Comparison of ENCODE assay signal across 25 mouse cellular contexts in the genomic region with DNA sequence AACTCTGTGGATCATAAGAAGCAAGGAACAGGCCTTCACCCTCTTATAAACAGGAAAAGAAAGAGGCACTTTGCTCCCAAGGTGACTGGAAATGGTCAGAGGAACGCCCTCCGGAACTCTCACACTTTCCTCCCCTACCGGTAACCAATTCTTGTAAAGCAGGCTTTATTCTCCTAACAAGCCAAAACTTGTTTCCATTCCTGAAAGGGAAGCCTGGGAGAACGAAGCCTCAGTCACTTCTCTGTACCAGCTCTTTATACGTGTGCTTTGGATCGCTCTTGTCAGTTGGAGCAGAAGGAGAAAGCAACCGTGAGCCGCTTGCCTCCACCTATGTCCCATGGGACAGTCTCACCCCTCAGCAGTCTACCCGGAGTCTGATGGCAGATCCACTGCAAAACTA.
A peak's percentile ranks its signal among the peaks of the same experiment; 100 is the strongest.
DNase-seq lines count a peak whose midpoint lies in the region; ATAC-seq and TF ChIP-seq lines count a peak whose summit lies in the region.
"Had no signal": no experiment of that assay in that cellular context is flagged by ENCODE, and none has a peak within 500 bp of the region (broad histone marks: within the 10 kb centered on the region; RNA-seq: fewer than 3 reads in every experiment).

No protein-coding gene starts in this region.

- no peak for ATAC-seq in embryonic facial prominence, embryonic 15.5 days (ENCODE audit: insufficient number of reproducible peaks, low FRiP score, low TSS enrichment, low read depth)
- no peak for ATAC-seq in stomach, embryonic 14.5 days (ENCODE audit: insufficient number of reproducible peaks, insufficient read depth, low FRiP score, low read depth)
- ATAC-seq in hindbrain, postnatal 0 days = no peak
- ATAC-seq: CD4-positive, CD25-positive, alpha-beta regulatory T cell, adult 4 months; forebrain, embryonic 16.5 days; midbrain, embryonic 15.5 days had no signal

- H3K36me3 ChIP-seq in embryonic facial prominence, embryonic 15.5 days = no peaks in the 10 kb centered on the region
- H3K36me3 ChIP-seq in stomach, embryonic 14.5 days (ENCODE audit: control insufficient read depth, insufficient read depth, low read length) = no peaks in the 10 kb centered on the region
- H3K36me3 ChIP-seq in hindbrain, postnatal 0 days (ENCODE audit: insufficient read depth, low read length) = no peaks in the 10 kb centered on the region
- H3K36me3 ChIP-seq: forebrain, embryonic 10.5 days; heart, embryonic 15.5 days; midbrain, embryonic 15.5 days; neural tube, embryonic 12.5 days had no signal

- no peak for DNase-seq in gastrocnemius, adult 2 months
- DNase-seq in gastrocnemius, postnatal 4 days (ENCODE audit: low spot score in 2 of 2) = no peak
- DNase-seq in R1 (ENCODE audit: low read depth, low spot score) = peak; percentile 35
- no peak for DNase-seq in adrenal gland, postnatal 14 days
- DNase-seq in hindbrain, postnatal 0 days (ENCODE audit: low spot score) = no peak
- DNase-seq: cerebellum, adult 11-12 months; gastrocnemius, postnatal 36 days; heart, postnatal 4 days; kidney, adult 2 months; kidney, postnatal 10 days; left cerebral cortex, postnatal 4 days; lung, embryonic 14.5 days; lung, postnatal 4 days; right cerebral cortex, postnatal 25 days; spleen, adult 18-20 months had no signal

- peak overlapping the region; percentile 59 for H3K27ac ChIP-seq in gastrocnemius, adult 2 months
- peak overlapping the region; percentile 72 for H3K27ac ChIP-seq in embryonic facial prominence, embryonic 15.5 days (replicated peaks)
- peak overlapping the region; percentile 40; the same call in 1 of the 2 replicates for H3K27ac ChIP-seq in stomach, embryonic 14.5 days (ENCODE audit: low read length)
- H3K27ac ChIP-seq in hindbrain, postnatal 0 days = no peak overlapping the region
- H3K27ac ChIP-seq: forebrain, embryonic 10.5 days; heart, embryonic 15.5 days; hindbrain, embryonic 14.5 days; liver, embryonic 14.5 days; midbrain, embryonic 15.5 days; neural tube, embryonic 12.5 days had no signal

- H3K4me1 ChIP-seq in embryonic facial prominence, embryonic 15.5 days = peaks cover 17% of the 10 kb centered on the region
- H3K4me1 ChIP-seq in stomach, embryonic 14.5 days (ENCODE audit: control insufficient read depth, insufficient read depth, low read length) = peaks cover 22% of the 10 kb centered on the region
- H3K4me1 ChIP-seq in hindbrain, postnatal 0 days (ENCODE audit: insufficient read depth, low read length) = peaks cover 16% of the 10 kb centered on the region

- WGBS in embryonic facial prominence, embryonic 15.5 days = 62% methylated on average over 9 of the region's 9 CpGs
- 76% methylated on average over 9 of the region's 9 CpGs for WGBS in stomach, embryonic 14.5 days
- WGBS in hindbrain, postnatal 0 days = 81% methylated on average over 9 of the region's 9 CpGs

- TF ChIP-seq CTCF in gastrocnemius, adult 2 months (IDR thresholded peaks at IDR 0.05) = no peak
- TF ChIP-seq CTCF in hindbrain, postnatal 0 days (IDR thresholded peaks at IDR 0.05; ENCODE audit: low read depth) = no peak

- H3K27me3 ChIP-seq in embryonic facial prominence, embryonic 15.5 days = no peaks in the 10 kb centered on the region
- H3K27me3 ChIP-seq in stomach, embryonic 14.5 days (ENCODE audit: control insufficient read depth, insufficient read depth, low read length) = no peaks in the 10 kb centered on the region
- H3K27me3 ChIP-seq in hindbrain, postnatal 0 days (ENCODE audit: insufficient read depth, low read length) = no peaks in the 10 kb centered on the region
- H3K27me3 ChIP-seq: heart, embryonic 15.5 days; midbrain, embryonic 15.5 days; neural tube, embryonic 12.5 days had no signal

- H3K9ac ChIP-seq in embryonic facial prominence, embryonic 15.5 days = no peak overlapping the region
- no peak overlapping the region for H3K9ac ChIP-seq in stomach, embryonic 14.5 days (replicated peaks; ENCODE audit: low read depth, low read length)
- H3K9ac ChIP-seq in hindbrain, postnatal 0 days (replicated peaks; ENCODE audit: low read length) = no peak overlapping the region
- H3K9ac ChIP-seq: heart, embryonic 15.5 days; hindbrain, embryonic 14.5 days; liver, embryonic 14.5 days; lung, embryonic 14.5 days; midbrain, embryonic 15.5 days; neural tube, embryonic 12.5 days had no signal

- intact Hi-C loops in gastrocnemius, adult 2 months (cut with DNase I) = no loop called here

- no peaks in the 10 kb centered on the region for H3K9me3 ChIP-seq in embryonic facial prominence, embryonic 15.5 days (replicated peaks)
- H3K9me3 ChIP-seq in stomach, embryonic 14.5 days (ENCODE audit: control insufficient read depth, low read depth, low read length) = no peaks in the 10 kb centered on the region
- H3K9me3 ChIP-seq in hindbrain, postnatal 0 days (ENCODE audit: low read length) = no peaks in the 10 kb centered on the region
- H3K9me3 ChIP-seq: forebrain, embryonic 10.5 days; heart, embryonic 15.5 days; midbrain, embryonic 15.5 days; neural tube, embryonic 12.5 days had no signal

- no peak overlapping the region for H3K4me2 ChIP-seq in embryonic facial prominence, embryonic 15.5 days (replicated peaks)
- H3K4me2 ChIP-seq in stomach, embryonic 14.5 days (replicated peaks; ENCODE audit: low read depth, low read length) = no peak overlapping the region
- no peak overlapping the region for H3K4me2 ChIP-seq in hindbrain, postnatal 0 days (ENCODE audit: low read depth, low read length)
- H3K4me2 ChIP-seq: heart, embryonic 15.5 days; hindbrain, embryonic 14.5 days; lung, embryonic 14.5 days; midbrain, embryonic 15.5 days; neural tube, embryonic 12.5 days had no signal

- H3K4me3 ChIP-seq in gastrocnemius, adult 2 months = no peak overlapping the region
- no peak overlapping the region for H3K4me3 ChIP-seq in embryonic facial prominence, embryonic 15.5 days (replicated peaks)
- no peak overlapping the region for H3K4me3 ChIP-seq in stomach, embryonic 14.5 days (ENCODE audit: low read depth, low read length)
- no peak overlapping the region for H3K4me3 ChIP-seq in hindbrain, postnatal 0 days (ENCODE audit: low read length)
- H3K4me3 ChIP-seq: forebrain, embryonic 10.5 days; heart, embryonic 15.5 days; midbrain, embryonic 15.5 days; neural tube, embryonic 12.5 days had no signal
